Mouse (Mus musculus): ENCODE results near the gene Zgrf1. TPM values are rescaled to one million over a fixed set of nuclear protein-coding genes. Genes with fewer than 3 reads are reported as not detected.

Zgrf1 gene
- total and polyA plus RNA-seq, 3 experiments: 2.4 to 106 (median 36.5) TPM

DNA sequence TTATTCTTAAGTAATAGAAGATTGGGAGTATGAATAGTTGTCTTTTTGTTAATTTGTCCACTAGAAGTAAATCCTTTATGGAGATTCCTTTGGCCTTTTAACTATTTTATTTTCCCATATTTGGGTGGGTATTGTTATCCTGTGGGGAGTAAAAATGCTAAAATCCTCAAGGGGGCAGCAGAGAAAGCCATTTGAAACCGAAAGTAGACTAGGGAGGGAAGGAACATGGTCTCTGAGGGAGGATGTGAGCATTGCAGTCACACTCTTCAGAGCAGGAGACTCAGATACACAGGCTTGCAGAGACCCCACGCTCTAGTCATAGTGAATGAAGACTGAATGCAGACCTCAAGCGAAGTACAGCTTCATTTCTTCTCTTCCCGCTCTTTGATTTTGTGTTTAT is 19.3 kb downstream of the Zgrf1 start:
- peaks cover 82% of the 10 kb centered on the region for H3K36me3 ChIP-seq (replicated peaks)
- 0 out of 2 replicates have a peak, but pooled peaks have one; percentile 28 for TF ChIP-seq CTCF (IDR thresholded peaks at IDR 0.05; ENCODE audit: low read depth, low read length)
- no peak for TF ChIP-seq POLR2AphosphoS5 (IDR thresholded peaks at IDR 0.05; ENCODE audit: insufficient replicate concordance, low read depth, low read length)
- no peaks in the 10 kb centered on the region for H3K27me3 ChIP-seq (ENCODE audit: insufficient read depth, low read length)
- ATAC-seq (ENCODE audit: extremely low read depth, insufficient number of reproducible peaks, low FRiP score, poor library complexity, severe bottlenecking) (peak; percentile 75; the same call in 1 of the 2 replicates), DNase-seq (ENCODE audit: low spot score) (peak; percentile 50)
- peaks cover 13% of the 10 kb centered on the region; the same call in 1 of the 2 replicates for H3K4me1 ChIP-seq (ENCODE audit: insufficient read depth, low read depth, low read length)
- H3K9me3 ChIP-seq (replicated peaks): no peaks in the 10 kb centered on the region
- H3K4me3 ChIP-seq (ENCODE audit: low read depth, low read length): peak overlapping the region; percentile 16; the same call in 1 of the 2 replicates

DNA sequence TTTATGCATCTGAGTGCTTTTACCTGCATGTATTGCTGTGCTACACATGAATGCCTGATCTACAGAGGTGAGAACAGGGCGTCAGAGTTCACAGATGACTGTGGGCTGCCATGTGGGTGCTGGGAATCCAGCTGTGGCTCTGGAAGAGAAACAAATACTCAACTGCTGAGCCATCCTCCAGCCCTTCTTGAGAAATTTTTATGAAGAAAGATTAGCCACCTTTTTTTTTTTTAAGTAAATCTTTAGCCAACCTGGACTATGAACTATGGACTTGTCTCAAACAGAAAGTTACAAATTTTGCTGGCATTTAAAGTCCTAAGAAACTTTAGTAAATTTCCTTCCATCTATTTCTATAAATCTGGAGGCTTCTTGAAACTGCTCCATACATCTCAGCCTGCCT is 43.8 kb downstream of the Zgrf1 start:
- DNase-seq (ENCODE audit: low spot score) (no peak), ATAC-seq (ENCODE audit: extremely low read depth, insufficient number of reproducible peaks, low FRiP score, poor library complexity, severe bottlenecking) (no peak)
- H3K27me3 ChIP-seq (ENCODE audit: insufficient read depth, low read length): no peaks in the 10 kb centered on the region
- H3K9me3 ChIP-seq (replicated peaks): no peaks in the 10 kb centered on the region
- no peaks in the 10 kb centered on the region for H3K4me1 ChIP-seq (ENCODE audit: insufficient read depth, low read depth, low read length)
- H3K4me3 ChIP-seq (ENCODE audit: low read depth, low read length): no peak overlapping the region
- TF ChIP-seq GATA1 (IDR thresholded peaks at IDR 0.05; ENCODE audit: borderline replicate concordance, low read length) (no peak), CTCF (IDR thresholded peaks at IDR 0.05; ENCODE audit: low read depth, low read length) (no peak), GATA2 (IDR thresholded peaks at IDR 0.05; ENCODE audit: borderline replicate concordance, low read depth, low read length) (no peak), TAL1 (conservative IDR thresholded peaks at IDR 0.05; ENCODE audit: low read depth, low read length) (no peak)
- H3K36me3 ChIP-seq (replicated peaks): peaks cover 68% of the 10 kb centered on the region

DNA sequence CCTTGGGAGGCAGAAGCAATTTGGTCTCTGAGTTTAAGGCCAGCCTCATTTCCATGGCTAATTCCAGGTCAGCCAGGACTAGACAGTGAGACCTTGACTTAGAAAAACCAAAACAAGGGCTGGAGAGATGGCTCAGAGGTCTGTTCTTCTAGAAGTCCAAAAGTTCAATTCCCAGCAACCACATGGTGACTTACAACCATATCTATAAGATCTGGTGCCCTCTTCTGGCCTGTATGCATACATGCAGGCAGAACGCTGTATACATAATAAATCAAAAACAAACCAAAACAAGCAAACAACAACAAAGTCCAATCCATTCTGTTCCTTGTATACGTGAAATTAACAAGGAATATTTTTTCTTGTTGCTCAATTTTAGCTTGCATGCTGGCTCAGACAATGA is 54.8 kb downstream of the Zgrf1 start:
- Histone ChIP-seq H3K36me3 (replicated peaks) (peaks cover 64% of the 10 kb centered on the region), H3K4me1 (ENCODE audit: insufficient read depth, low read depth, low read length) (peaks cover 11% of the 10 kb centered on the region), H3K9me3 (replicated peaks) (no peaks in the 10 kb centered on the region), H3K4me3 (ENCODE audit: low read depth, low read length) (no peak overlapping the region), H3K27me3 (ENCODE audit: insufficient read depth, low read length) (no peaks in the 10 kb centered on the region)
- ATAC-seq (ENCODE audit: extremely low read depth, insufficient number of reproducible peaks, low FRiP score, poor library complexity, severe bottlenecking) (no peak), DNase-seq (ENCODE audit: low spot score) (no peak)
- TF ChIP-seq GATA1 (IDR thresholded peaks at IDR 0.05; ENCODE audit: borderline replicate concordance, low read length) (no peak), POLR2AphosphoS5 (IDR thresholded peaks at IDR 0.05; ENCODE audit: insufficient replicate concordance, low read depth, low read length) (no peak), CTCF (IDR thresholded peaks at IDR 0.05; ENCODE audit: low read depth, low read length) (no peak), GATA2 (IDR thresholded peaks at IDR 0.05; ENCODE audit: borderline replicate concordance, low read depth, low read length) (no peak), TAL1 (conservative IDR thresholded peaks at IDR 0.05; ENCODE audit: low read depth, low read length) (no peak)

DNA sequence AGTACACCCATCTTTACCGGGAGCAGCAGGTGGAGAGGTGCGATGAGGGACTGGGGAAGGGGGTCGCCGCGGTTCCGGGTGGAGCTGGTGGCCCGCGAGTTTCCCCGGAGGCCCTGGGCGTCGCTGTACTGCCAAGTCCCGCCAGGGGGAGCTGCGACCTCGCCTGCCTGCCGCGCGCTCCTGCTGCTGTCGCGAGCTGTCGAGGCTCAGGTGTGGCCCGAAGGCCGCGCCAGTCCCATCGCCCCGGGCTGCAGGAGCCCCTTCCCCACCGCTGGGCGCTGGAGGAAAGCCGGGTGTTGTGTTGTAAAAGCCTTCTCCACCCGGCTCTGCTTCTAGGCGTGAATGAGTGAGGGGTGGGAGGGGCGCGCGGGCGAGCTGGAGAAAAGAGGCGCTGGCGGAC is 72.0 kb downstream of the Zgrf1 start:
- peak; percentile 70 for DNase-seq (ENCODE audit: low spot score)
- no peak for ATAC-seq (ENCODE audit: extremely low read depth, insufficient number of reproducible peaks, low FRiP score, poor library complexity, severe bottlenecking)
- no peak for TF ChIP-seq TAL1 (conservative IDR thresholded peaks at IDR 0.05; ENCODE audit: low read depth, low read length)
- peak; percentile 59 for TF ChIP-seq CTCF (IDR thresholded peaks at IDR 0.05; ENCODE audit: low read depth, low read length)
- H3K36me3 ChIP-seq (replicated peaks): no peaks in the 10 kb centered on the region
- H3K4me3 ChIP-seq (ENCODE audit: low read depth, low read length): peak overlapping the region; percentile 70
- H3K27me3 ChIP-seq (ENCODE audit: insufficient read depth, low read length): peaks cover 42% of the 10 kb centered on the region
- no peaks in the 10 kb centered on the region for H3K9me3 ChIP-seq (replicated peaks)
- H3K4me1 ChIP-seq (ENCODE audit: insufficient read depth, low read depth, low read length): peaks cover 34% of the 10 kb centered on the region

DNA sequence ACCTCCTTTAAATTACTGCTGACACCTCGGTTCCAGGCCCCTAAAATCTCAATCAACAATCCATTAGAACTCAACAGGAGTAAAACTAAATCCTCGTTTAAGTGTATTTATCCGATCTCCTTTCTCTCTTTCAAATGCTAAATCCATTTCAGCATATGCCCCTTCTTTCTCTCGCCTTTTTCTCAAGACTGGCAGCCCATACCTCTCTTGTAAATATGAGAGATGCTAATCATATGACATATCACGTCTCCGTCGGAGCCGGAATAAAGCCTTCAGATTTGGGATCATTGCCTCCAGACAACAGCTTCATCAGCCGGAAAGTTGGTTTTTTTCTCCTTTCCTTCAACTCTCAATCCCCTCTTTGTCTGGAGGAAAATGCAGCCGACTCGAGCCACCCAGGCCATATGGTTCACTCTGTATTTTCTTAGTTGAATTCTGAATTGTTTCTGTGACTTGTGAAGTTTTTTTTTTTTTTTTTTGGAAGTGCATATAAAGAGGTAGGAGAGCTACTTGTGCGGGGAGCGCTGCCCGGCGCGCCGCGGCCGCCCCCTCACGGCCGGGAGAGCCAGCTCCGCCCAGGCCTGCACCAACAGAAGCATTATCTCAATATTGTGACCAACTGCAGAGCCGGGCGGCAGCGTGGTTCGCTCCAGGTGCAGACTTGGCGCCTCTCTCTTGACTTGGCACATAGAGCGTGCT is 72.6 kb downstream of the Zgrf1 start:
- Histone ChIP-seq H3K4me1 (ENCODE audit: insufficient read depth, low read depth, low read length) (peaks cover 34% of the 10 kb centered on the region), H3K4me3 (ENCODE audit: low read depth, low read length) (peak overlapping the region; percentile 70; the same call in 1 of the 2 replicates), H3K9me3 (replicated peaks) (no peaks in the 10 kb centered on the region), H3K27me3 (ENCODE audit: insufficient read depth, low read length) (peaks cover 47% of the 10 kb centered on the region), H3K36me3 (replicated peaks) (no peaks in the 10 kb centered on the region)
- DNase-seq (ENCODE audit: low spot score) (peak; percentile 84), ATAC-seq (ENCODE audit: extremely low read depth, insufficient number of reproducible peaks, low FRiP score, poor library complexity, severe bottlenecking) (peak; percentile 79)
- TF ChIP-seq GATA1 (IDR thresholded peaks at IDR 0.05; ENCODE audit: borderline replicate concordance, low read length): no peak
- no peak for TF ChIP-seq GATA2 (IDR thresholded peaks at IDR 0.05; ENCODE audit: borderline replicate concordance, low read depth, low read length)
- TF ChIP-seq CTCF (IDR thresholded peaks at IDR 0.05; ENCODE audit: low read depth, low read length): no peak
- no peak for TF ChIP-seq POLR2AphosphoS5 (IDR thresholded peaks at IDR 0.05; ENCODE audit: insufficient replicate concordance, low read depth, low read length)

DNA sequence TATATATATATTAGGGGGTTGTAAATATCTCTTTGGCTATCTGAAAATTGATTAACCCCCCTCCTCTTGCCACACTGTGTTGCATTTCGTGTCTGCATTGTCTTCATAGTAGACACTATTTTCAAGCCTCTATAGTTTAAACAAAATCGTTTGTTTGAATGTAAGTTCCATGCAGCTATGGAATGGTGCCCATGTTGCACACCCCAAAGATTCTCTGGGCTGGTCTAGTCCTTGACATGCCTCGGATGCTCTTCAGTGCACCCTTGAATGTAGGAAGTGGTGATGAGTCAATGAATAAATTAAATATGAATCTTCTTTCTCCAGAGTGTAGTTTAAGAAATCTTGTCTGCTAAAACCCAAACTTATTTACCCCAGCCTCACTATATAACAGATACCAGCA is 73.2 kb downstream of the Zgrf1 start:
- H3K4me1 ChIP-seq (ENCODE audit: insufficient read depth, low read depth, low read length): peaks cover 35% of the 10 kb centered on the region
- H3K27me3 ChIP-seq (ENCODE audit: insufficient read depth, low read length): peaks cover 53% of the 10 kb centered on the region
- ATAC-seq (ENCODE audit: extremely low read depth, insufficient number of reproducible peaks, low FRiP score, poor library complexity, severe bottlenecking): no peak
- no peaks in the 10 kb centered on the region for H3K36me3 ChIP-seq (replicated peaks)
- no peak for DNase-seq (ENCODE audit: low spot score)
- no peak overlapping the region for H3K4me3 ChIP-seq (ENCODE audit: low read depth, low read length)
- H3K9me3 ChIP-seq (replicated peaks): no peaks in the 10 kb centered on the region
- TF ChIP-seq POLR2AphosphoS5 (IDR thresholded peaks at IDR 0.05; ENCODE audit: insufficient replicate concordance, low read depth, low read length) (no peak), TAL1 (conservative IDR thresholded peaks at IDR 0.05; ENCODE audit: low read depth, low read length) (no peak), GATA2 (IDR thresholded peaks at IDR 0.05; ENCODE audit: borderline replicate concordance, low read depth, low read length) (no peak)

All from G1E (cell line).